Mouse (Mus musculus) thymus, adult 2 months (tissue): ENCODE measurements at regions not wholly inside any gene's neighbourhood (a gene's known extent, or its start where the extent isn't known, plus 50 kb on each side); places are given as distances from the start of the nearest gene placed in this dataset.

Experiments
- CTCF ChIP-seq: fragments of 200-500 bp; IDR thresholded peaks from 2 replicates; pipeline ENCODE4 v1.5.1; 2012; ENCODE audit warnings: mild to moderate bottlenecking, control low read depth, low read length, moderate library complexity, borderline replicate concordance; ENCODE audit not compliant: control insufficient read depth, poor library complexity, insufficient read depth; ENCODE audit errors: extremely low read depth
- POLR2A ChIP-seq: fragments of 200-500 bp; IDR thresholded peaks from 2 replicates; pipeline ENCODE4 v1.6.1; 2012; ENCODE audit warnings: mild to moderate bottlenecking, low read length, control low read depth, moderate library complexity; ENCODE audit not compliant: control insufficient read depth, poor library complexity, insufficient read depth; ENCODE audit errors: extremely low read depth

GRCm38 (mm10) chr4:125807923-125808322 is 216.4 kb upstream of the Csf3r start:
- TF ChIP-seq POLR2A = no peak
- TF ChIP-seq CTCF = no peak
